Mouse (Mus musculus) urinary bladder, postnatal 25 days (tissue): Measurements from ENCODE around the gene S100z.

Experiments used
- DNase-seq: peaks from one replicate; pipeline ENCODE4 v3.0.0; 2022; ENCODE audit warnings: low spot score

S100z gene

DNA sequence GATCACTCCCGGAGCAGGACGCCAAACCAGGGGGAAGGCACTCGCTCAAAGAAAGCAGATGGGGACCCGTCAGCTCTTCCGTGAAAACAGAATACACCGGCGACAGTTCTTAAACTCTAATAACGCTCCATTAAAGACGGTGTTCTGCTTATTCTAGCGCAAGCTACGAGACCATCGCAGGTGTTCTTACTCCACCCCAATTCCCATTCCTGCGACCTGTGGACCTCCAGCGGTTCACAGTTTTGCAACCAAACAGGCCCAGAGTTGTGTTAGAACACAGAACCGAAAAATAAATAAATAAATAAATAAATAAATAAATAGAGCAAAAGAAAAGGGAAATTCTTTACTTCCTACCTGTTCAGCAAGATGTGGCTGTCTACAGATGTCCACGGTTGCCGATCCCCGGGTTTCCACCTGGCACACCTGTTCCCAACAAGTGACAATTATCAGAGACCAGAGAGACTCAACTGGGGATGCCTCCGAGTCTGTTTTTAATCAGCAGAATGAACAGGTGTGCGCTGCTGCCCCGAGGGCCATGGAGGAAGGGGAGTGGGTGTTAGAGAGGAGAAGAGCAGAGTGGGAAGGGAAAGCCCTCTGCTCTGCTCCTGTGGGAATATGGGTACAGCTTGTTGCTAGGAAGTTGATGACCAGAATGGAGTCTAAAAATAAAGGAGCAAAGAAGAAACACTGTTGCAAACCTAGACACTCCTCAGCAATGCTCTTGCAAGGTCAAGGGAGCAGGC lies at the start of gene S100z:
Gene S100z, minus strand, starts transcription at position 51 of the 743 bp plus-strand sequence.
- DNase-seq = no peak

DNA sequence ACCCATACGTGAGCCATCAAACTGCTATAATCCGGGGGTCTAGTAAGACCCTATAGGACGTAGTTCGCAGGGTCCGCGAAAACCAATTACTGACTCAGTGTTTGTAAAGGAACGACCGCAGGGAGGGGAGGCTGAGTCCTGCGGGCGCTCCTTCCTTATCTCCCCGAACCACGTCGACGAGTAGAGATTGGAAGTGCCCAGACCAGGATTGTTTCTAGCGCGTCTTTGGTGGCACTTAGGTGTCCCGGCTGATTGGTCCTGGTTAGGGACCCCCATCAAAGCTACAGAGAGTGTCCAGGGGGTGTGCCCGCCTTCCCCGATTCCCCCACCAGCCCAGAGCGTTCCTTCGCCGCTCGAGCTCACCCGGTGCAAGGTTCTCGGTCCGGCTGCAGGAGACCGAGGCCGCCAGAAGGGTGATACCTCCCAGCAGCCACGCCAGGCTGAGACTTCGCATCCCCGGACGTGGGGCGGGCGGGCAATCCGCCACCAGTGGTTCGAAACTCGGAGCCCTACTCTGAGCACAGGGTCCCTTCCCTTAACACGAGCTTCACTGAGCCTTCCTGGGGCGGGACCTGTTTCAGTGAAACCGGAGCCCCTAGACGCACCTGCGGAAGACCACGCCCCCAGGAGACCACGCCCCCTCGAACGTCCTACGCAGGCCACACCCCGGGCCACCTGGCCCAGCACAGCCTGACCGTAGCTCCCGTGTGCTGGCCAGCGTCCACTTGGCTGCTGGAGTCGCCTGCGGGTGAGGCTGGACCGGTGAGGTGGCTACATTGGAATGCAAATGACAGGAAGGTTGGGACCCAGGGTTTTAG lies 46.4 kb upstream of the S100z start, which contains the start of gene F2rl1:
Gene F2rl1, minus strand, starts transcription at position 554 of the 818 bp plus-strand sequence.
- DNase-seq = peak; percentile 68

DNA sequence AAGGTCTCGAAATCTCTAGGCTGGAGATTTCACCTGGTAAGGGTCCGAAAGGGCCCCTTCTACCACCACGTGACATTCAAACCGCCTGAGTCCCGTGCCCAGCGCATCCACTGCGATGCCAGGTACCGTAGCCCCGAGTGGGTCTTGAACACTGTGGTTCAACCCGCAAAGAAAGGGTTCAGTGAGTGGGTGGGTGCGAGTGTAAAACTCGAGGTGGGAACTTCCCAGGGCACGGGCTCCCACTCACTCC lies 45.8 kb upstream of the S100z start:
- no peak for DNase-seq

DNA sequence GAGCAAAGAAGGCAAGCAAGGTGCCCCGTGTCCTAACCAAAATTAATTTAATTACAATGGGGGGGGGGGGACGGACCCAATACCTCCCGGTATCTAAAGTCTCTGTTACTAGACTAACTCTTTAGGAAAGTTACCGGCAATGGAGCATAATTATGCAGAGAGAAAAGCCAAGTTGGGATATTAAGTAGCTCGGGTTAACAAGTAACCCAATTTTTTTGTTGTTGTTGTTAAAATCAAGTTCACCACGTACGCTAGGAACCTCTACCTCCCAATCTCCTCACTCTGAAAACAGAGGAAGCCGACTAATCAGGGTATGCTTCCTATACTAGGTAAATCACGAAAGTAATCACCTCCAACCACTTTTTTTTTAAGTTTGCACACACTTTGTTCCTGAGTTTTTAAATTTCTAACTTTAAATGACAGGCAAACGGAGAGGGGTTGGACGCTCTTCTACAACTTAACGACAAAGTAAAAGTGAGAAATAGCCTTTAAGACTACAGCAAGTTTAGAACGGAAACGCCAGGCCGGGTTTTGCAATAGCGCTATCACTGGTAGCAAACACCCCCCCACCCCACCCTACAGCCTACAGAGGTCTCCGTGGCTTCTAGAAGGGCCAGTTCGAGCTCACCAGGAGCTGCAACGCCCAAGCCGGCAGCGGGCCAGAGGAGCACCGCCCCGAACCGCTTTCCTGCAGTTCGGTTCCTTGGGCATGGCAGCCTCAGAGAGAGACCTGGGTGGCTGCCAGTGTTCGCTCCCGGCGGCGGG lies 45.3 kb upstream of the S100z start:
- peak; percentile 52 for DNase-seq

DNA sequence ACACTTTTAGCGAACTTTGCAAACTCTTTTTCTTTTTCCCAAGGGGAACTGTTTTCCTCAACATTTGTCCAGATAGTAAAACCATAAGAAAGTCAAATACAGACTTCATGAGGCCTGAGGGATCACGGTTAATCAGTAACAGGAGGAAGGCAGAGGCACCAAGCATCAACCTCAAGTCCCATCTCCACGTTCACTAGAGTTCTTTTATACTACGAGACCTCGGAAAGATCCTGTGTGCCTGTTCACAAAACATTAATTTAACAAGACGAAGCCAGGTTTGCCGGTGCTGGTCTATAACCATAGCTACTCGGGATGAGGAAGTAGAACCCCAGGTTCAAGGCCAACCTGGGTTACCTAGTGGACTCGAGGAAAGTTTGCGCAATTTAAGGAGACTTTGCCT lies 43.7 kb upstream of the S100z start:
- no peak for DNase-seq

DNA sequence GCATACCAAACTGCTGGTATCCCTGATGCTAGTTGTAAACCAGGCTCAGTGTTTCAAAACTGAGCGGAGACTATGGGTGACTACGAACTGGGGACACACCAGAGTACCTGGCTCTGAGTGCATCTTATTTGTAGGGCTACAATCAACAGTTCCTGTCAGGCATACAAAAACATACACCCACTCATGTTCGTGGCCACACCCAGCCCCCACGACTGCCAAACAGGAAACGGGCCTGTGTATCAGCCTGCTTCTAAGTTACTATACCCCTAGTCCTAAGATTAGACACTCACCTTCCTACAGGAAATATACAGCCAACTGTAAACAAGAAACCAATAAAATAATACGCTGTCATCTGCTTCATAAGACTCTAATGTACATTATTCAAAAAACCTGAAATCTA lies 42.5 kb upstream of the S100z start:
- DNase-seq = no peak

DNA sequence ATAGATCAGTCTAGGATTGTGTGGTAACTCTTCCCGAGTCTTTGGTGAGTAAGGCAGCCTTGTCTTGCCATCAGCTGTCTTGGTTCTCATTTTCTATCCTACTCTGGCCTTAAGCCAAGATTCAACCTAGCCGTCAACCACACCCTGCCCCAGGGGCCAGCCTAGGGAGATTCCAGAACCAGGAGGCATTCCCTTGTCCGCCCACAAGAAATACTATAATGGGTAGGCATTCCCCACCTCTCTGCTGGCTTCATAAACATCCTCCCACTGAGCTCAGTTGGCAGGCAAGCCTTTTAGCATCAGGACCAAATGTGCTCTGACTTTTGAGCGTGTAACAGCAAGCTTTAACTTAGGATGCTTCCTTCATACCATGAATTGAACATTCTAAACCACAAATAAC lies 36.2 kb upstream of the S100z start:
- DNase-seq = no peak

DNA sequence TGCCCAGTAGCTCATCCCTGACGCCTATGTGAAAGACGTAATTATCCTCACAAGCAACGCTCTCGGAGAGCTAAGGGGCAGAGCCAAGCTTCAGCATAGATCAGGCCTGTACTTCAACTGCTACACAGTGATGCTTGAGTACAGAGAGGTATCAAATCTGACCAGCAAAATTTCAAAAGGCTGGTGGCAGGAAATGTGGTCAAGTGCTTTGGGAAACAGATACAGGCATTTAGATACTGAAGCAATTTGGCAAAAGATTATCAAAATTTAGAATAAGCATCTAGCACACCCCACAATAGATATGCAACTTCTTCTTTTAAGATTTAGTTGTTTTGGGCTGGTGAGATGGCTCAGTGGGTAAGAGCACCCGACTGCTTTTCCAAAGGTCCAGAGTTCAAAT lies 31.5 kb upstream of the S100z start:
- DNase-seq = no peak

DNA sequence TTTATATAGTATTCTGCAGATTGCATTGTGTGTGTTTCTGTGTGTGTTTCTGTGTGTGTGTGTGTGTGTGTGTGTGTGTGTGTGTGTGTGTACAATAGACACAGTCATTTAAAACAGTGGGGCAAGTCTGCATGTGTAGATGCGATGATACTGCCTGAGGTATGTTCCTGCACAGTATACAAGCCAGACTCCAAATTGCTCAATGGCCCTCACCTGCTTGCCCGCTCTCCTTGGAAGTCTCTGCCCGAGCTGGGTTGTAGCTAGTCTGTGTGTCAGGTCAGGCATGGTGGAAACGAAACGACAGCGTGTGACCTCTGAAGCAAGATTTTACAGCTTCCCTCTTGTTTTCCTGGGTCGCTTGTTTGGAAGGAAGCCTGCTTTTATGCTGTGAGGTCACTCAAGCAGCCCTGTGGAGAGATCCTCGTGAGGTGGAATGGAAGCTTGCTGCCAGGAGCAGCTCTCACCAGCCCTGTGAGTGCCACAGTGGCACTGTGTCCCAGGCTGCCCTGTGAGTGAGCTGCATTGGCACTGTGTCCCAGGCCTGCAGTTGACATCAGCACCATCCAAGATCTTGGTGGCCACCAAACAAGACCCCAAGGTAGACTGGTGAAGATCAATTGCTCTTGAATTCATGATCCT lies 24.9 kb upstream of the S100z start:
- DNase-seq = no peak

DNA sequence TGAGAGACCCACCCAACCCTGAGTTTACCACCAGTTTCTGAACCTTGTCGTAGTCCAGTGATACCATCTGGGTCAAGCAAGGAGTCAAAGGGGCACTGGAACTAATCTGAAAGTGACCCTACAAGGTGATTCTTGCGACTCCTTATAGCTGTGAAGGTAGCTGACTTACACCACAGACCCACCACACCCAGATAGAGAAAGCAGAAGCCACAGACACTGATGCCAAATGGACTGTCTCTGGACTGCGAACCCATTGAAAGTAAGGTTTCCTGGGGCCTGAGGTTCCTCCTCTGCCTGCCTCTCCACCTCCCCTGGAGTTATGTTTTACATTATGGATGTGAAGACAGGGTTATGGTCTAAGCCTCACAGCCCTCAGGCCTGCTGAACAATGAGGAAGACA lies 18.1 kb upstream of the S100z start:
- DNase-seq = no peak

DNA sequence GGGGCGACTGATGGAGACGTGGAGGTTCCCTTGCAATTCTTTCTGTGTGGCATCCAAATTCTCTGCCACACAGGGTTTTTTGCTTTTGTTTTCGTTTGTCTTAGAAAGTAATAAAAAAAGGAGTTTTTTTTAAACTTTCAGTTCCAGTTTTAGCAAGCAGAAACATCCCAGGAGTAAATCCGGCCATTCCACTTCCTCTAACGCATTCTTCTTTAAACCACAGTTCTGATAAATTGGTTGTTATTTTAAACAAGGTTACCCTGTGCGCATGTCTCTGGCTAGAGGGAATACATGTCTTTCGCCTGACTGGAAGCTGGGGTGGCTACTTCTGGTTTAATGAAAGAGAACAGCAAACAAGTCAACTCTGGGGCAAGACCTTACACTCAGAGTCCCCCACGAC lies 16.3 kb upstream of the S100z start:
- DNase-seq = no peak

DNA sequence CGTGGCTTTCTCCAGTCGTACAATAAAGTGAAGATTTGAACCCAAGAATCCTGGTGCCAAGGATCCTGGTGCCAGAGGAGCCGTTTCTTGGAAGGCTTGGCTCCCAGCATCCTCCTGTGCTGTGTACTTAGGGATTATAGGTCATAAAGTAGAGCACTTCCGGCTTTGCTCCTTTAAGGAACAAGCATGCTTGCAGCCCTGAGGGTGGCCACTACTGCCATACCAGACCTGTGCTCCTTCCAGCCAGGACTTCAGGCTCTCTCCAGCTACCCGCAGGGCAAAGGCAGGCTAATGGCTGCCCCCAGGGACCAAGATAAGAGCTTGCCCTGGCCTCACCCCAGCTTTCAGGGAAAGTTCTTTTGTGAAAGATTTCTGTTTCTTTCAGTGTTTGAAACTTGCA lies 14.8 kb upstream of the S100z start:
- no peak for DNase-seq

DNA sequence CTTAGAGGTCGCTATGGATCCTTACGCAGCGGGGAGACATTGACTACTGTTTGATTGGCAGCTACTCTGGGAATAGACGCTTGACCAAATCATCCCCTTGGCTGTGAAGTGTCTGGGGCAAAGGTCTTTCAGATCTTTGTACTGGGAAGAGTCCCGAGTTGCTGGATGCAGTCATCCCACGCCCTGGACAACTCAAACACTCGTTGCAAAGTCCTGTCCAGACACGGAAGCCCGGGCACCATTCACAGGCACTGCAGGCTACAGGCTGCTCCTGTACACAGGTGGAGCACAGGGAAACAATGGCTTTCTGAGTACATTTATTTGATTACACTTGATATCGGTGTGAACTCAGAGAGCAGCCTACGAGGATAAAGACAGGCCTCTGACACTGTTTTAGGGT lies 12.8 kb upstream of the S100z start:
- no peak for DNase-seq

DNA sequence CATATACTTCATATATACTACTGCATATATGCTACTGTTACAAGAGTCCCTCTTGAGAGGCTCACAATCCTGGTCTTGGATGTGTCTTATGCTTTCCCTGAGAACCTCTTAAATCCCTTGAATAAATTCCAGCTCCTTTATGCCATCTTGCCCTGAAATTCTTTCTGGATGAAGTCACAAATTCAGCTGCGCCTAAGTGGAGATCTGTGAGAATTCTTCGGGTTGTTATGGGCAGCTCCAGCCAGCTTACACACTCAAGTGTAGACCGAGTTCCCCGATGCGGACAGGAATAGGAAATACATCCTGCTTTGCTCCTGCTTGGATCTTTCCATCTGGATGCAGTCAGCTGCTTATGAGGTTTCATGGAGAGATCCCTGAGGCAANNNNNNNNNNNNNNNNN lies 6.1 kb upstream of the S100z start:
- DNase-seq = no peak

DNA sequence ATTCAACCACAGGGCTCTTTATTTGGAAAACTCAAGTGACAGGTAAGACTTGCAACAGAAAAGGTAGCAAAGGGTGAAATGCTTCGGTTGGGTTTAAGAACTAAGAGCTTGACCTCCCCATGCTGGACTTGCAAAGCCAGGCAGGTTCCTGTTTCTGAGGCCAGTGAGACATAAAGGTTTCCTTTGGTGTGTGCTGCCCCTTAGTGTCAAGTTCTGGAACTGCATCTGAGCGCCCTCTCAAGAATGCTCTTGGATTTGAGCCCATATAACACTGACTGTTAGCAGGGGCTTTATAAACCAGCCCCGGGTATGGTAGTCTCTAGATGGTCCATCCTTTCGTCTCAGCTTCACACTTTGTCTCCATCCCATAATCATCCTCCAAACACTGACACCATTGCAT lies 2.9 kb upstream of the S100z start:
- peak; percentile 78 for DNase-seq

DNA sequence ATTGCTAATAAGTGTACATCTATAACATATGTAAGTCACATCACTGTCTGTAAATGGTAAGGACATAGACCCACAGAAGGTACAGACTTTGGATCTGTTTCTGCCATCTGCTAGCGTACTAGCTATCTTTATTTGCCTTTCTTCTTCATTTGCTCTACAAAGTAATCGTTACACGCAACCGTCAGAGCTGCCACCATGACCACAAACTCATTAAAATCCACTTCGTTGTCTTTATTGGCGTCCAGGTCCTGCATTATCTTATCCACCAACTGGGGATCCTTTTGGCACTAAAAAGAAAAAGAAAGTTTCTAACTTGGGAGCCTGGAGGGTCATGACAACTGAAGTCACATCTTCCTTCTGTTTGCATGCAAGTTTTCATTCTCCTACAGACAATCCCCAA lies 1.3 kb downstream of the S100z start:
- DNase-seq = no peak

DNA sequence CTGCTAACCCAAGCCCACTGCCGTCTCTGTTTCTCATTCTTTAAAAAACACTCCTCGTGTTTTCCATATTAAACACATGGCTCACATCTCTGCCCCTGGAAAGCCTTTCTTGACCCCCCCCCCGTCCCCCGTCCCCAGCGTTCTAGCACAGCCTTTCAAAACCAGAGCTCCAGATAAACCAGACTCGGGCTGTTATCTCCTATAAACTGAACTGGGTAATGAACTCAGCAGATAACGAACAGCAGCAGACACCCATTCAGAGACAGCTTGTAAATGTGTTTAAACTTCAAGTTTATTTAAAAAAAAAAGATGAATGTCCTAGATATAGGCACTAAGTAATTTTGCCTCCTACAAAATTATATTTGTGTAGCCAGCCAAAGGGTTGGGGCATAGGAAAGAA lies 3.4 kb downstream of the S100z start:
- DNase-seq = no peak

DNA sequence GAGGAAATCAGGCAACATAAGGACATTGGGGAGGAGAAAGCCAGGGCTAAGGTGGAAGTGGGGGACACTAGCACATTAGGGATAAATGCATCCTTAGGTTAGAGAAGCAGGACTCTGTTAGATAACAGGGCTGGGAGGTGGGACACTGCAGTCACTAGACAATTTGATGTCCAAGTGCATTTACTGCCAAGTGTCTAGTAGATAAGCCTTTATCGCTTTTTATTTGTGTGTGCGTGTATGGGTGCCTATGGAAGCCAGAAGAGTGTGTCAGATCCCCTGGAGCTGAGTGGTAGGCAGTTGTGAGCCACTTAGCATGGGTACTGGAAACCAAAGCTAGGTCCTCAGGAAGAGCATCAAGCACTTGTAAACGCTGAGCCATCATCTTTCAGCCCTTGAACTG lies 4.2 kb downstream of the S100z start:
- no peak for DNase-seq

DNA sequence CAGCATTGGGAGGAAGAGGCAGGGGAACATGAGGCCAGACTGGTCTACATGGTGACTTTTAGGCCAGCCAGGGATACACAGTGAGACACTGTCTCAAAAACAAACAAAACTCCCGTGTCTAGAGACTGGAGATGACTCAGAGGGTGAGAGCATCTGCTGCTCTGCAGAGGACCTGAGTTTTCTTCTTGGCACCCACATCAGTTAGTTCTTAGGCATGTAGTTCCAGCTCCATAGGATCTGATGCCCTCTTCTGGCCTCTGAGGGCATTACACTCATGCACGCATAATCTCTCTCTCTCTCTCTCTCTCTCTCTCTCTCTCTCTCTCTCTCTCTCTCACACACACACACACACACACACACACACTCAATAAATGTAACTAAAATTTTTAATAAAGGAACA lies 7.6 kb downstream of the S100z start:
- DNase-seq = no peak

DNA sequence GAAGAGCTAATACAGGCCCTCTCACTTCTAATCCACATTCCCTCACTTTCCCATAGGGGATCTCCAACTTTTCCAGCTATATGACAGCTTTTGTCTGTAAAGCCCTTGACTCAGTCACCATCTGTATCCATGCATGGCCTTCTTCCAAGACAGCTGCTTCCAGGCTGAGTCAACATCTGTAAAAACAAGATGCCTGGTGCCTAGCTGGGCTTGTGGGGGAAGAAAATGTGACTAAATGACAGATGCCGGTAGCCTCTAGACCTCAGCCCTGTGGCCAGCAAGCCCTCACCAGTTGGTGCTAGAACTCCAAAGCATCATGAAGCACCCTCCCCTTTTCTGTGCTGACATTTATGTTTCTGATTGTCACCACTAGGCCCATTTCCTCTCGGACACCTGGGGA lies 27.0 kb downstream of the S100z start:
- DNase-seq = no peak

DNA sequence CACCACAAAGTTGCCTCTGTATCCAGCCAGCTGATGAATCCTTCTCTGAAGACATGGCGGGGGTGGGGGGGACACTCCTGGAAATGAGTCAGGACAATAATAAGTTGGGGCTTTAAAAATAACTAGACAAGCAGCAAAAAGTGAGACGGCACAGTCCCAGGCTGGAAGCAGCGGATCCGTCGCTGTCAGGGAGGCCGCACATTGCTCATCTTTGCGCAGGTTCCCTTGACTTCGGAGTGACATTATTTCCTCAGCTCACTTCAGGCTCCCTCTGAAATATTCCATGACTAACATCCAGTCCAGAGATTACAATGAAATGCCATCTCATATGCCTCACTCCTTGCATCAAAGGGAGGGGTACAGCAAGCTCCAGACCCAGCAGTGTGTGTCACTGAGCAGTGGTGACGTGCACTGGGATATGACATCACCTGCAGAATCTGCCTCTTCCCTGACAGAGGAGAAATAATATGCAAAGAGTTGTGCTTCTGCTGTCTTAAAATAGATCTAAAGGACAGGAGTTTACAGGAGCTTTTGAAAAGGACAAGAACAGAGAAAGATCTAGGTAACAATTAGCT lies 27.8 kb downstream of the S100z start:
- no peak for DNase-seq

DNA sequence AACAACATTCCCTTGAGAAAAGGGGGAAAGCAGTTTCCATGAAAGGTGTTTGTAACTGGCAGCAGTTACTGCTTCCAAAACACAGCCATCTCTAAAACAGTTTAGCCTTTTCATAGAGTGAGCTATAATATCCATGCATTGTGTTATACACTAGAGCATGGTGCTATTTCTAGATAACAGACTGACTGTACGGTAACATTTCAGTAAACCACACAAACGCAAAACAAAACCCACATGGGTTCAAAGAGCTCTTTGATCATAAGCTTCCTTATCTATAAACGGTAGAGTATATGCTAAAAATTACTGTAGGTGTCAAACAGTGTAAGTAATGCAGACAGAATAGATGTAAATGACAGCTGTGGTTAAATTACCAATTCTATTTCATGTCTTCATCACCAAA lies 28.8 kb downstream of the S100z start:
- no peak for DNase-seq
